Mouse (Mus musculus) ovary, adult 18-20 months (tissue): ENCODE data around the gene Ergic1.

Source experiments
- DNase-seq: peaks from one replicate; pipeline ENCODE4 v3.0.0; 2022; ENCODE audit warnings: low spot score, mixed read lengths

The Ergic1 gene

GRCm38 (mm10) chr17:26628479-26628878 lies 67.2 kb downstream of the Ergic1 start:
- DNase-seq = no peak

GRCm38 (mm10) chr17:26628936-26629335 lies 67.6 kb downstream of the Ergic1 start:
- no peak for DNase-seq

- DNase-seq = no peak
Observed at GRCm38 (mm10) chr17:26631811-26632327, 70.6 kb downstream of the Ergic1 start.

GRCm38 (mm10) chr17:26633186-26633585 lies 71.9 kb downstream of the Ergic1 start:
- DNase-seq = no peak

- DNase-seq = no peak
Observed at GRCm38 (mm10) chr17:26633926-26634325, 72.6 kb downstream of the Ergic1 start.

GRCm38 (mm10) chr17:26634539-26634938 lies 73.2 kb downstream of the Ergic1 start:
- no peak for DNase-seq

- DNase-seq = no peak
Observed at GRCm38 (mm10) chr17:26635951-26636350, 74.7 kb downstream of the Ergic1 start.

GRCm38 (mm10) chr17:26637851-26638250 lies 76.6 kb downstream of the Ergic1 start:
- DNase-seq = no peak

- DNase-seq = no peak
Observed at GRCm38 (mm10) chr17:26638655-26639054, 77.4 kb downstream of the Ergic1 start.

GRCm38 (mm10) chr17:26639791-26640190 lies 78.5 kb downstream of the Ergic1 start:
- DNase-seq = no peak

GRCm38 (mm10) chr17:26640286-26640740 lies 79.0 kb downstream of the Ergic1 start:
- no peak for DNase-seq

- no peak for DNase-seq
Observed at GRCm38 (mm10) chr17:26643456-26643855, 82.2 kb downstream of the Ergic1 start.

- DNase-seq = no peak
Observed at GRCm38 (mm10) chr17:26643993-26644392, 82.7 kb downstream of the Ergic1 start.

- no peak for DNase-seq
Observed at GRCm38 (mm10) chr17:26644509-26645410, 83.5 kb downstream of the Ergic1 start.

GRCm38 (mm10) chr17:26645411-26645854 lies 84.1 kb downstream of the Ergic1 start:
- no peak for DNase-seq

GRCm38 (mm10) chr17:26647283-26647682 lies 86.0 kb downstream of the Ergic1 start:
- DNase-seq = no peak

GRCm38 (mm10) chr17:26649565-26649964 lies 88.3 kb downstream of the Ergic1 start:
- no peak for DNase-seq

GRCm38 (mm10) chr17:26650451-26651363 lies 89.4 kb downstream of the Ergic1 start:
- DNase-seq = no peak

- no peak for DNase-seq
Observed at GRCm38 (mm10) chr17:26658854-26659572, 97.7 kb downstream of the Ergic1 start.

GRCm38 (mm10) chr17:26659573-26659915 lies 98.3 kb downstream of the Ergic1 start:
- no peak for DNase-seq

- DNase-seq = peak; percentile 51
Observed at GRCm38 (mm10) chr17:26660192-26660912, 99.1 kb downstream of the Ergic1 start.
